Mouse (Mus musculus) stomach, embryonic 14.5 days (tissue): ENCODE data around the gene Nyap1. TPM values are rescaled to one million over a fixed set of nuclear protein-coding genes. Genes with fewer than 3 reads are reported as not detected.

Source experiments
- ATAC-seq: fragments of 200-750 bp; cut with Nextera tagmentation; 2 replicates; pipeline ENCODE4 v1.8.0; 2017; ENCODE audit warnings: low read depth, moderate TSS enrichment; ENCODE audit not compliant: insufficient number of reproducible peaks, insufficient read depth, low FRiP score
- H3K27ac ChIP-seq: fragments of 300-500 bp; sonication (generic); 2 replicates; pipeline ENCODE4 v1.5.1; 2014; ENCODE audit warnings: mild to moderate bottlenecking, low read length, moderate library complexity, mixed read lengths
- H3K27me3 ChIP-seq: fragments of 300-500 bp; sonication (generic); 2 replicates; pipeline ENCODE4 v1.6.1; 2014; ENCODE audit warnings: low read length, control low read depth, mixed read lengths; ENCODE audit not compliant: control insufficient read depth, insufficient read depth
- H3K36me3 ChIP-seq: fragments of 300-500 bp; sonication (generic); 2 replicates; pipeline ENCODE4 v1.6.1; 2014; ENCODE audit warnings: mild to moderate bottlenecking, control low read depth, low read length, moderate library complexity, mixed read lengths; ENCODE audit not compliant: control insufficient read depth, insufficient read depth
- H3K4me1 ChIP-seq: fragments of 300-500 bp; sonication (generic); 2 replicates; pipeline ENCODE4 v1.6.1; 2014; ENCODE audit warnings: low read length, control low read depth, mixed read lengths; ENCODE audit not compliant: control insufficient read depth, insufficient read depth
- H3K4me2 ChIP-seq: fragments of 300-500 bp; sonication (generic); replicated peaks from 2 replicates; pipeline ENCODE4 v1.6.1; 2014; ENCODE audit warnings: low read depth, low read length, control low read depth
- H3K4me3 ChIP-seq: fragments of 300-500 bp; sonication (generic); 2 replicates; pipeline ENCODE4 v1.5.1; 2014; ENCODE audit warnings: low read depth, low read length, control low read depth
- H3K9ac ChIP-seq: fragments of 300-500 bp; sonication (generic); replicated peaks from 2 replicates; pipeline ENCODE4 v1.6.1; 2014; ENCODE audit warnings: low read depth, mild to moderate bottlenecking, control low read depth, low read length, moderate library complexity, mixed read lengths
- H3K9me3 ChIP-seq: fragments of 300-500 bp; sonication (generic); 2 replicates; pipeline ENCODE4 v1.6.1; 2016; ENCODE audit warnings: low read depth, low read length, control low read depth; ENCODE audit not compliant: control insufficient read depth
- WGBS: fragments of 180-500 bp; shearing (Covaris S2); extraction: QIAGEN DNeasy Blood & Tissue Kit; methylation state at CpG from one replicate; pipeline ENCODE4 v1.1.7; 2014; 5-methylcytosine and 5-hydroxymethylcytosine counted together
- polyA plus RNA-seq: library from polyadenylated mRNA; unstranded; fragments of >200 nt; fragmentation: Nextera tagmentation; extraction: Ambion mirVana; gene quantifications from 2 replicates; pipeline ENCODE4 v1.2.1, GENCODE M21; 2014

The Nyap1 gene
- polyA plus RNA-seq, 1 experiment from 2014 or later, result 1.0 TPM

GRCm38 (mm10) chr5:137775587-137776290, 34.3 kb upstream of the Nyap1 start:
- no peak overlapping the region for H3K9ac ChIP-seq
- WGBS, result 87% methylated on average over 2 of the region's 2 CpGs
- no peak overlapping the region for H3K4me3 ChIP-seq
- no peak overlapping the region for H3K4me2 ChIP-seq
- no peak for ATAC-seq
- H3K4me1 ChIP-seq, result peaks cover 10% of the 10 kb centered on the region
- H3K9me3 ChIP-seq, result no peaks in the 10 kb centered on the region
- no peaks in the 10 kb centered on the region for H3K27me3 ChIP-seq
- H3K27ac ChIP-seq, result peak overlapping the region; percentile 40; the same call in 1 of the 2 replicates
- peaks cover 3% of the 10 kb centered on the region; the same call in 1 of the 2 replicates for H3K36me3 ChIP-seq

- Histone ChIP-seq H3K9me3 (no peaks in the 10 kb centered on the region), H3K27ac (no peak overlapping the region), H3K4me2 (no peak overlapping the region), H3K27me3 (no peaks in the 10 kb centered on the region), H3K4me3 (no peak overlapping the region), H3K36me3 (no peaks in the 10 kb centered on the region), H3K4me1 (peaks cover 3% of the 10 kb centered on the region; the same call in 1 of the 2 replicates), H3K9ac (no peak overlapping the region)
- no peak for ATAC-seq
Measured at GRCm38 (mm10) chr5:137772755-137773154, 31.3 kb upstream of the Nyap1 start.

GRCm38 (mm10) chr5:137770709-137771108, 29.3 kb upstream of the Nyap1 start:
- Histone ChIP-seq H3K4me2 (no peak overlapping the region), H3K27ac (no peak overlapping the region), H3K4me3 (no peak overlapping the region), H3K9ac (no peak overlapping the region), H3K36me3 (no peaks in the 10 kb centered on the region), H3K9me3 (no peaks in the 10 kb centered on the region), H3K4me1 (no peaks in the 10 kb centered on the region), H3K27me3 (no peaks in the 10 kb centered on the region)
- no peak for ATAC-seq
- WGBS, result 38% methylated on average over 2 of the region's 2 CpGs

GRCm38 (mm10) chr5:137768475-137768874, 27.1 kb upstream of the Nyap1 start:
- Histone ChIP-seq H3K4me3 (no peak overlapping the region), H3K27me3 (no peaks in the 10 kb centered on the region), H3K4me1 (no peaks in the 10 kb centered on the region), H3K9ac (no peak overlapping the region), H3K27ac (no peak overlapping the region), H3K4me2 (no peak overlapping the region), H3K9me3 (no peaks in the 10 kb centered on the region), H3K36me3 (no peaks in the 10 kb centered on the region)
- 75% methylated on average over 1 of the region's 1 CpGs for WGBS
- ATAC-seq, result no peak

- no peak overlapping the region for H3K9ac ChIP-seq
- no peaks in the 10 kb centered on the region for H3K36me3 ChIP-seq
- no peak overlapping the region for H3K4me3 ChIP-seq
- no peak overlapping the region for H3K27ac ChIP-seq
- no peak overlapping the region for H3K4me2 ChIP-seq
- no peaks in the 10 kb centered on the region for H3K9me3 ChIP-seq
- H3K27me3 ChIP-seq, result no peaks in the 10 kb centered on the region
- H3K4me1 ChIP-seq, result no peaks in the 10 kb centered on the region
- 56% methylated on average over 3 of the region's 3 CpGs for WGBS
- no peak for ATAC-seq
Measured at GRCm38 (mm10) chr5:137766270-137766669, 24.9 kb upstream of the Nyap1 start.

GRCm38 (mm10) chr5:137764609-137765340, 23.4 kb upstream of the Nyap1 start:
- no peaks in the 10 kb centered on the region for H3K4me1 ChIP-seq
- no peak overlapping the region for H3K4me2 ChIP-seq
- H3K4me3 ChIP-seq, result no peak overlapping the region
- H3K9me3 ChIP-seq, result no peaks in the 10 kb centered on the region
- H3K27ac ChIP-seq, result no peak overlapping the region
- WGBS, result 55% methylated on average over 9 of the region's 9 CpGs
- ATAC-seq, result no peak
- no peaks in the 10 kb centered on the region for H3K36me3 ChIP-seq
- H3K9ac ChIP-seq, result no peak overlapping the region
- no peaks in the 10 kb centered on the region for H3K27me3 ChIP-seq

GRCm38 (mm10) chr5:137759971-137760412, 18.6 kb upstream of the Nyap1 start:
- no peak overlapping the region for H3K4me3 ChIP-seq
- H3K36me3 ChIP-seq, result peaks cover 27% of the 10 kb centered on the region
- no peaks in the 10 kb centered on the region for H3K4me1 ChIP-seq
- no peak overlapping the region for H3K27ac ChIP-seq
- no peak overlapping the region for H3K9ac ChIP-seq
- WGBS, result 41% methylated on average over 4 of the region's 4 CpGs
- no peaks in the 10 kb centered on the region for H3K27me3 ChIP-seq
- H3K9me3 ChIP-seq, result no peaks in the 10 kb centered on the region
- peak; percentile 72 for ATAC-seq
- no peak overlapping the region for H3K4me2 ChIP-seq

- H3K4me2 ChIP-seq, result no peak overlapping the region
- H3K4me1 ChIP-seq, result no peaks in the 10 kb centered on the region
- peaks cover 28% of the 10 kb centered on the region for H3K36me3 ChIP-seq
- ATAC-seq, result no peak
- H3K4me3 ChIP-seq, result no peak overlapping the region
- H3K27me3 ChIP-seq, result no peaks in the 10 kb centered on the region
- no peak overlapping the region for H3K27ac ChIP-seq
- WGBS, result 92% methylated on average over 19 of the region's 19 CpGs
- no peaks in the 10 kb centered on the region for H3K9me3 ChIP-seq
- no peak overlapping the region for H3K9ac ChIP-seq
Measured at GRCm38 (mm10) chr5:137758921-137759534, 17.6 kb upstream of the Nyap1 start.
